Mouse (Mus musculus) brain, embryonic 14.5 days (tissue): ENCODE results near the gene Vdac2.

Source experiments
- CTCF ChIP-seq: fragments of 200-500 bp; IDR thresholded peaks from 2 replicates; pipeline ENCODE4 v1.5.1; 2012; ENCODE audit warnings: inconsistent platforms, mild to moderate bottlenecking, moderate library complexity, borderline replicate concordance; ENCODE audit not compliant: insufficient read depth, insufficient read length; ENCODE audit errors: extremely low read depth
- POLR2A ChIP-seq: fragments of 200-500 bp; IDR thresholded peaks from 2 replicates; pipeline ENCODE4 v1.6.1; 2012; ENCODE audit warnings: mild to moderate bottlenecking, inconsistent platforms, borderline replicate concordance; ENCODE audit not compliant: poor library complexity, insufficient read depth, insufficient read length, severe bottlenecking; ENCODE audit errors: extremely low read depth

- TF ChIP-seq CTCF, result no peak
- TF ChIP-seq POLR2A, result no peak
These were observed 23.4 kb upstream of the Vdac2 start for GRCm38 (mm10) chr14:21801624-21802023.
